In the genomic region with DNA sequence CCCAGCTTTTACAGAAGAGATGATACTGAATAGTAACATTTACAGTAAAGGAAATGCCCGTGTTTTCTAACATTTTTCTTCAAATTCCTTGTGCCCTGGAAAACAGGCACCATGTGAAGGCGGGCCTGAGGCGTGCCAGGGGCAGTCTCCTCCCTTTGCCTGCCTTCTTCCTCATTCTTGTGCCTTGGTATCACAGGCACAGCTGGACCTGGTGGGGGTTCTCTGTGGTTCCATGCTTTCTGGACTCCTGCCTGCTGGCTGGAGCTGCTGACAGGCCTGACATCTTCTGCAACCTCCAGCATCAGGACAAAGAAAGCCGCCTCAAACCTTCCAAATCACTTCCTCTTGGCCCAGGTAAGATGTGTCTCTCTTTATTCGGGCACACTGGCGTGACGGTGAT, we compare ENCODE assay signal across 18 mouse cellular contexts. TPM values are rescaled to one million over a fixed set of nuclear protein-coding genes. Genes with fewer than 3 reads are reported as not detected.
DNase-seq lines count a peak whose midpoint lies in the region; ATAC-seq and TF ChIP-seq lines count a peak whose summit lies in the region.
"Had no signal": no experiment of that assay in that cellular context is flagged by ENCODE, and none has a peak within 500 bp of the region (broad histone marks: within the 10 kb centered on the region; RNA-seq: fewer than 3 reads in every experiment).

No protein-coding gene starts in this region.

- TF ChIP-seq CTCF in cerebellum, adult 2 months (IDR thresholded peaks at IDR 0.05; ENCODE audit: borderline replicate concordance, insufficient read depth, low read depth, low read length), result no peak

- H3K36me3 ChIP-seq in myocyte (ENCODE audit: control insufficient read depth, insufficient read depth), result no peaks in the 10 kb centered on the region

- 37% methylated on average over 7 of the region's 7 CpGs for WGBS in cerebellum, adult 2 months

- H3K27me3 ChIP-seq in cerebellum, adult 2 months (ENCODE audit: control insufficient read depth, insufficient read depth, low read length), result no peaks in the 10 kb centered on the region; the same call in 1 of the 2 replicates
- no peaks in the 10 kb centered on the region for H3K27me3 ChIP-seq in myocyte (ENCODE audit: control insufficient read depth, insufficient read depth, insufficient read length)
- H3K27me3 ChIP-seq: midbrain, embryonic 12.5 days had no signal

- H3ac ChIP-seq in myocyte (ENCODE audit: control insufficient read depth, insufficient read length), result no peak overlapping the region

- ATAC-seq in granulocyte monocyte progenitor cell, adult 5-6 weeks (replicated peaks; ENCODE audit: poor library complexity, severe bottlenecking), result peak; percentile 62
- ATAC-seq in megakaryocyte-erythroid progenitor cell, adult 5-6 weeks (replicated peaks; ENCODE audit: low FRiP score, low TSS enrichment, poor library complexity, severe bottlenecking), result no peak

- intact Hi-C loops in left cerebral cortex, postnatal 4 days (cut with DNase I), result no loop called here
- intact Hi-C loops in left cerebral cortex, postnatal 25 days (cut with DNase I), result no loop called here

- peak; percentile 72 to 80 for DNase-seq in cerebellum, postnatal 10 days
- no peak for DNase-seq in cerebellum, adult 2 months
- DNase-seq in left cerebral cortex, postnatal 4 days, result peak; percentile 58
- no peak for DNase-seq in left cerebral cortex, postnatal 25 days (ENCODE audit: low spot score in 2 of 2)
- DNase-seq in kidney, postnatal 14 days, result no peak
- DNase-seq: adrenal gland, postnatal 36 days; gastrocnemius, postnatal 25 days; kidney, adult 11 months; thymus, postnatal 4 days had no signal

- H3K4me3 ChIP-seq in cerebellum, adult 2 months (replicated peaks; ENCODE audit: insufficient read depth, low read depth, low read length), result no peak overlapping the region
- no peak overlapping the region for H3K4me3 ChIP-seq in myocyte
- H3K4me3 ChIP-seq: midbrain, embryonic 12.5 days had no signal

- no peaks in the 10 kb centered on the region for H3K79me2 ChIP-seq in myocyte (ENCODE audit: control insufficient read depth, insufficient read depth)

- H3K4me2 ChIP-seq in myocyte (ENCODE audit: low read depth), result peak overlapping the region; percentile 14
- H3K4me2 ChIP-seq: lung, embryonic 14.5 days; midbrain, embryonic 12.5 days had no signal

- no peak for TF ChIP-seq POLR2A in cerebellum, adult 2 months (IDR thresholded peaks at IDR 0.05; ENCODE audit: borderline replicate concordance, insufficient read depth, low read length)
- TF ChIP-seq POLR2A in myocyte (IDR thresholded peaks at IDR 0.05; ENCODE audit: insufficient read length, low read depth), result no peak

- H3K4me1 ChIP-seq in cerebellum, adult 2 months (ENCODE audit: control insufficient read depth, insufficient read depth, low read length), result no peaks in the 10 kb centered on the region
- H3K4me1 ChIP-seq: midbrain, embryonic 12.5 days had no signal

- H3K27ac ChIP-seq in cerebellum, adult 2 months (ENCODE audit: insufficient read depth, low read length), result no peak overlapping the region
- H3K27ac ChIP-seq: midbrain, embryonic 12.5 days had no signal

TF ChIP-seq in myocyte, 11 proteins besides CTCF, POLR2A, EP300 and RAD21:
- TF ChIP-seq MYOD1 (IDR thresholded peaks at IDR 0.05; ENCODE audit: control insufficient read depth in 1 of 3, insufficient read length in 2 of 3, low read depth in 2 of 3) (peak in 2 of 3 experiments; percentile 14 to 26), CEBPB (IDR thresholded peaks at IDR 0.05; ENCODE audit: insufficient read depth, poor library complexity, severe bottlenecking) (no peak)

RNA-seq across cellular contexts. Expression of a gene that starts 4.0 kb away (rescaled TPM):
- polyA plus RNA-seq in cerebellum, adult 2 months (2012; rRNA removed), result not detected in 2 replicates
- not detected for total RNA-seq in left cerebral cortex, postnatal 4 days (2021)
- not detected for total RNA-seq in left cerebral cortex, postnatal 25 days (2021)
- total RNA-seq in granulocyte monocyte progenitor cell, adult 5-6 weeks (2014; fragmentation: Nextera tagmentation), result not detected in 2 replicates
- not detected in 2 replicates for total RNA-seq in granulocyte monocyte progenitor cell, adult 5-6 weeks (2017)
- polyA plus RNA-seq in myocyte (2012; fragmentation: generic; extraction: Trizol), result not detected
- total RNA-seq in megakaryocyte-erythroid progenitor cell, adult 5-6 weeks (2014; fragmentation: Nextera tagmentation), result not detected in 2 replicates
- total RNA-seq in megakaryocyte-erythroid progenitor cell, adult 5-6 weeks (2017), result not detected in 2 replicates
- total RNA-seq: adrenal gland, postnatal 36 days; gastrocnemius, postnatal 25 days had no signal
- polyA plus RNA-seq: cortical plate, adult 2 months; heart, postnatal 0 days; limb, embryonic 14.5 days; lung, embryonic 14.5 days; stomach, embryonic 14.5 days had no signal

RNA-seq across cellular contexts. Expression of a gene that starts 10.2 kb away (rescaled TPM):
- polyA plus RNA-seq in cerebellum, adult 2 months (2012; rRNA removed), result 1.1 and 1.4 TPM in 2 replicates
- under 1 TPM; 0.70 to 0.93 TPM for total RNA-seq in left cerebral cortex, postnatal 4 days (2021)
- total RNA-seq in left cerebral cortex, postnatal 25 days (2021), result 1 to 10 TPM; 3.4 to 3.8 TPM
- total RNA-seq in granulocyte monocyte progenitor cell, adult 5-6 weeks (2014; fragmentation: Nextera tagmentation), result not detected in 2 replicates
- total RNA-seq in granulocyte monocyte progenitor cell, adult 5-6 weeks (2017), result 0.62 and 1.0 TPM in 2 replicates
- polyA plus RNA-seq in myocyte (2012; fragmentation: generic; extraction: Trizol), result 0.02 TPM
- 0.20 TPM in 1 of 2 replicates, not detected in the other for total RNA-seq in megakaryocyte-erythroid progenitor cell, adult 5-6 weeks (2014; fragmentation: Nextera tagmentation)
- total RNA-seq in megakaryocyte-erythroid progenitor cell, adult 5-6 weeks (2017), result 0.50 and 0.89 TPM in 2 replicates

RNA-seq across cellular contexts. Expression of a gene that starts 10.5 kb away (rescaled TPM):
- polyA plus RNA-seq in cerebellum, adult 2 months (2012; rRNA removed), result 30.5 and 32.9 TPM in 2 replicates
- total RNA-seq in left cerebral cortex, postnatal 4 days (2021), result 10 to 100 TPM; 16.3 to 17.0 TPM
- 10 to 100 TPM; 27.1 to 29.8 TPM for total RNA-seq in left cerebral cortex, postnatal 25 days (2021)
- total RNA-seq in granulocyte monocyte progenitor cell, adult 5-6 weeks (2014; fragmentation: Nextera tagmentation), result 1.0 and 4.5 TPM in 2 replicates
- total RNA-seq in granulocyte monocyte progenitor cell, adult 5-6 weeks (2017), result 2.6 and 4.2 TPM in 2 replicates
- 1.9 TPM for polyA plus RNA-seq in myocyte (2012; fragmentation: generic; extraction: Trizol)
- total RNA-seq in megakaryocyte-erythroid progenitor cell, adult 5-6 weeks (2014; fragmentation: Nextera tagmentation), result 1.8 TPM in 1 of 2 replicates, not detected in the other
- 1.5 TPM in 1 of 2 replicates, not detected in the other for total RNA-seq in megakaryocyte-erythroid progenitor cell, adult 5-6 weeks (2017)

RNA-seq across cellular contexts. Expression of a gene that starts 36.6 kb away (rescaled TPM):
- polyA plus RNA-seq in cerebellum, adult 2 months (2012; rRNA removed), result 51.2 and 57.0 TPM in 2 replicates
- 10 to 100 TPM; 40.7 to 42.0 TPM for total RNA-seq in left cerebral cortex, postnatal 4 days (2021)
- 10 to 100 TPM; 27.6 to 29.8 TPM for total RNA-seq in left cerebral cortex, postnatal 25 days (2021)
- total RNA-seq in granulocyte monocyte progenitor cell, adult 5-6 weeks (2014; fragmentation: Nextera tagmentation), result 107 and 145 TPM in 2 replicates
- total RNA-seq in granulocyte monocyte progenitor cell, adult 5-6 weeks (2017), result 77.5 and 108 TPM in 2 replicates
- polyA plus RNA-seq in myocyte (2012; fragmentation: generic; extraction: Trizol), result 29.4 TPM
- total RNA-seq in megakaryocyte-erythroid progenitor cell, adult 5-6 weeks (2014; fragmentation: Nextera tagmentation), result 76.0 and 81.6 TPM in 2 replicates
- 45.2 and 74.2 TPM in 2 replicates for total RNA-seq in megakaryocyte-erythroid progenitor cell, adult 5-6 weeks (2017)

RNA-seq across cellular contexts. Expression of a gene that starts 38.4 kb away (rescaled TPM):
- polyA plus RNA-seq in cerebellum, adult 2 months (2012; rRNA removed), result 193 and 205 TPM in 2 replicates
- total RNA-seq in left cerebral cortex, postnatal 4 days (2021), result 100 to 1,000 TPM; 110 to 120 TPM
- total RNA-seq in left cerebral cortex, postnatal 25 days (2021), result 100 to 1,000 TPM; 111 TPM
- total RNA-seq in granulocyte monocyte progenitor cell, adult 5-6 weeks (2014; fragmentation: Nextera tagmentation), result 172 and 230 TPM in 2 replicates
- total RNA-seq in granulocyte monocyte progenitor cell, adult 5-6 weeks (2017), result 178 and 221 TPM in 2 replicates
- polyA plus RNA-seq in myocyte (2012; fragmentation: generic; extraction: Trizol), result 210 TPM
- total RNA-seq in megakaryocyte-erythroid progenitor cell, adult 5-6 weeks (2014; fragmentation: Nextera tagmentation), result 254 and 275 TPM in 2 replicates
- 241 and 307 TPM in 2 replicates for total RNA-seq in megakaryocyte-erythroid progenitor cell, adult 5-6 weeks (2017)

Comparison
In these comparisons a context has a peak if more than half of its experiments do, and no peak if none do; other contexts are left out.
1. DNase-seq: peak in cerebellum, postnatal 10 days (2 of 2) and left cerebral cortex, postnatal 4 days (single experiment); none in cerebellum, adult 2 months (0 of 2), left cerebral cortex, postnatal 25 days (0 of 2) and kidney, postnatal 14 days (single experiment).